Mouse (Mus musculus) adrenal gland (tissue): ENCODE measurements around the gene Shisa4.

ENCODE experiments used
- intact Hi-C: fragments of 180-260 bp; cut with DNase I; formaldehyde crosslinking; loops from one replicate; pipeline ENCODE4 v1.15.1; 2025

Gene Shisa4

GRCm38 (mm10) chr1:135367595-135367994 is 7.4 kb downstream of the Shisa4 start:
- intact Hi-C loops: loop anchor here (5.0 kb wide), 2 partner anchors 85 to 110 kb away; partner anchors contain the start of genes Elf3 and Rnpep

- intact Hi-C loops: loop anchor here (5.0 kb wide), 2 partner anchors 85 to 110 kb away; partner anchors contain the start of genes Elf3 and Rnpep
Observed at GRCm38 (mm10) chr1:135367005-135367404, 8.0 kb downstream of the Shisa4 start.

GRCm38 (mm10) chr1:135366380-135366779 is 8.7 kb downstream of the Shisa4 start:
- intact Hi-C loops: loop anchor here (5.0 kb wide), 2 partner anchors 84 to 109 kb away; partner anchors contain the start of genes Elf3 and Rnpep

- intact Hi-C loops: no loop called here
Observed at GRCm38 (mm10) chr1:135363446-135363845, 11.6 kb downstream of the Shisa4 start.

- intact Hi-C loops: no loop called here
Observed at GRCm38 (mm10) chr1:135362115-135362514, 12.9 kb downstream of the Shisa4 start.

GRCm38 (mm10) chr1:135361491-135361890 is 13.5 kb downstream of the Shisa4 start:
- intact Hi-C loops: no loop called here

- intact Hi-C loops: no loop called here
Observed at GRCm38 (mm10) chr1:135359071-135359470, 16.0 kb downstream of the Shisa4 start.

GRCm38 (mm10) chr1:135351953-135352352 is 23.1 kb downstream of the Shisa4 start:
- intact Hi-C loops: no loop called here

- intact Hi-C loops: no loop called here
Observed at GRCm38 (mm10) chr1:135347498-135348169, 27.4 kb downstream of the Shisa4 start.

- intact Hi-C loops: no loop called here
Observed at GRCm38 (mm10) chr1:135346891-135347290, 28.1 kb downstream of the Shisa4 start.

- intact Hi-C loops: no loop called here
Observed at GRCm38 (mm10) chr1:135344026-135344425, 31.0 kb downstream of the Shisa4 start.

- intact Hi-C loops: no loop called here
Observed at GRCm38 (mm10) chr1:135341947-135342346, 33.1 kb downstream of the Shisa4 start.

- intact Hi-C loops: no loop called here
Observed at GRCm38 (mm10) chr1:135330578-135330977, 44.5 kb downstream of the Shisa4 start.

GRCm38 (mm10) chr1:135328368-135328767 is 46.7 kb downstream of the Shisa4 start:
- intact Hi-C loops: no loop called here

- intact Hi-C loops: no loop called here
Observed at GRCm38 (mm10) chr1:135325934-135326333, 49.1 kb downstream of the Shisa4 start.

- intact Hi-C loops: no loop called here
Observed at GRCm38 (mm10) chr1:135324571-135324970, 50.5 kb downstream of the Shisa4 start, which contains the start of gene Lmod1. Gene Lmod1 (plus strand): TSS chr1:135324807.

GRCm38 (mm10) chr1:135323367-135323901 is 51.6 kb downstream of the Shisa4 start:
- intact Hi-C loops: no loop called here
